Mouse (Mus musculus) left cerebral cortex, postnatal 14 days (tissue): Measurements from ENCODE around the gene Phlpp1. TPM values are rescaled to one million over a fixed set of nuclear protein-coding genes. Genes with fewer than 3 reads are reported as not detected.

Source experiments
- DNase-seq, 2 experiments: peaks; one replicate each; pipeline ENCODE4 v3.0.0; 2021 to 2022; ENCODE audit warnings: low spot score in 2 of 2, mixed read lengths in 1 of 2
- intact Hi-C: fragments of 180-260 bp; cut with DNase I; formaldehyde crosslinking; loops from one replicate; pipeline ENCODE4 v1.15.1; 2025
- total RNA-seq, 2 experiments: library from RNA; stranded (reverse); gene quantifications; 2 replicates each; pipeline ENCODE4 v1.2.3; 2021

Phlpp1 gene
- total RNA-seq, 2 experiments from 2014 or later = 53.7 to 54.7 TPM

GRCm38 (mm10) chr1:106160916-106161315, 10.6 kb upstream of the Phlpp1 start:
- DNase-seq = no peak
- intact Hi-C loops = no loop called here

- intact Hi-C loops = no loop called here
- no peak for DNase-seq
Measured at GRCm38 (mm10) chr1:106162581-106162980, 9.0 kb upstream of the Phlpp1 start.

GRCm38 (mm10) chr1:106163401-106163800, 8.2 kb upstream of the Phlpp1 start:
- DNase-seq = no peak
- intact Hi-C loops = no loop called here

- no peak for DNase-seq
- intact Hi-C loops = no loop called here
Measured at GRCm38 (mm10) chr1:106164111-106164510, 7.4 kb upstream of the Phlpp1 start.

- DNase-seq = no peak
- intact Hi-C loops = no loop called here
Measured at GRCm38 (mm10) chr1:106168001-106168400, 3.6 kb upstream of the Phlpp1 start.

- intact Hi-C loops = no loop called here
- no peak for DNase-seq
Measured at GRCm38 (mm10) chr1:106168801-106169200, 2.8 kb upstream of the Phlpp1 start.

GRCm38 (mm10) chr1:106169741-106170265, 1.7 kb upstream of the Phlpp1 start:
- DNase-seq = no peak
- intact Hi-C loops = loop anchor here (2.0 to 10.0 kb wide), 4 partner anchors 72 to 222 kb away; no protein-coding TSS in a partner anchor

GRCm38 (mm10) chr1:106172301-106172930, 864 bp downstream of the Phlpp1 start:
- intact Hi-C loops = loop anchor here (5.0 to 10.0 kb wide), 3 partner anchors 70 to 220 kb away; no protein-coding TSS in a partner anchor
- DNase-seq = peak in 1 of 2 experiments; percentile 24

- DNase-seq = peak in 1 of 2 experiments; percentile 27
- intact Hi-C loops = loop anchor here (5.0 to 10.0 kb wide), 3 partner anchors 69 to 219 kb away; no protein-coding TSS in a partner anchor
Measured at GRCm38 (mm10) chr1:106172931-106173371, 1.4 kb downstream of the Phlpp1 start.

GRCm38 (mm10) chr1:106173621-106174156, 2.1 kb downstream of the Phlpp1 start:
- no peak for DNase-seq
- intact Hi-C loops = loop anchor here (5.0 to 10.0 kb wide), 3 partner anchors 69 to 219 kb away; no protein-coding TSS in a partner anchor

- intact Hi-C loops = loop anchor here (5.0 to 10.0 kb wide), 3 partner anchors 68 to 218 kb away; no protein-coding TSS in a partner anchor
Measured at GRCm38 (mm10) chr1:106174598-106174997, 3.0 kb downstream of the Phlpp1 start.

GRCm38 (mm10) chr1:106175360-106175759, 3.8 kb downstream of the Phlpp1 start:
- no peak for DNase-seq
- intact Hi-C loops = loop anchor here (10.0 kb wide), 1 partner anchor 179 kb away; no protein-coding TSS in a partner anchor

More at GRCm38 (mm10) chr1:106174598-106174997, 3.0 kb downstream of the Phlpp1 start:
- DNase-seq = no peak

- DNase-seq = no peak
- intact Hi-C loops = loop anchor here (10.0 kb wide), 1 partner anchor 178 kb away; no protein-coding TSS in a partner anchor
Measured at GRCm38 (mm10) chr1:106176791-106177190, 5.2 kb downstream of the Phlpp1 start.

- intact Hi-C loops = loop anchor here (10.0 kb wide), 1 partner anchor 177 kb away; no protein-coding TSS in a partner anchor
- no peak for DNase-seq
Measured at GRCm38 (mm10) chr1:106177868-106178790, 6.6 kb downstream of the Phlpp1 start.

GRCm38 (mm10) chr1:106183701-106184100, 12.1 kb downstream of the Phlpp1 start:
- intact Hi-C loops = no loop called here
- no peak for DNase-seq

- intact Hi-C loops = no loop called here
- no peak for DNase-seq
Measured at GRCm38 (mm10) chr1:106184780-106185460, 13.4 kb downstream of the Phlpp1 start.

- intact Hi-C loops = no loop called here
- no peak for DNase-seq
Measured at GRCm38 (mm10) chr1:106185461-106185924, 13.9 kb downstream of the Phlpp1 start.

- intact Hi-C loops = no loop called here
- no peak for DNase-seq
Measured at GRCm38 (mm10) chr1:106186062-106186461, 14.5 kb downstream of the Phlpp1 start.

GRCm38 (mm10) chr1:106187480-106187879, 15.9 kb downstream of the Phlpp1 start:
- intact Hi-C loops = no loop called here
- DNase-seq = no peak
